Comparison of ENCODE assay signal across 8 mouse cellular contexts in genomic region chr10:21882184-21883081, GRCm38 (mm10). TPM values are rescaled to one million over a fixed set of nuclear protein-coding genes. Genes with fewer than 3 reads are reported as not detected.
DNase-seq lines count a peak whose midpoint lies in the region; ATAC-seq and TF ChIP-seq lines count a peak whose summit lies in the region.

TSS of gene Sgk1 (plus strand) at chr10:21882184.

- in situ Hi-C loops in ES-E14 (cut with MboI; ENCODE audit: low sequenced_read_pairs in 2 of 2, unreplicated experiment in 2 of 2) = no loop called here

- H3K36me3 ChIP-seq in ES-E14 (ENCODE audit: control insufficient read depth, insufficient read depth, low read length, poor library complexity, severe bottlenecking) = no peaks in the 10 kb centered on the region
- H3K36me3 ChIP-seq in embryonic facial prominence, embryonic 11.5 days (replicated peaks; ENCODE audit: control insufficient read depth, insufficient read depth, low read depth, low read length) = no peaks in the 10 kb centered on the region
- no peaks in the 10 kb centered on the region for H3K36me3 ChIP-seq in heart, embryonic 10.5 days
- H3K36me3 ChIP-seq in lung, embryonic 16.5 days (ENCODE audit: control insufficient read depth, insufficient read depth, low read length) = no peaks in the 10 kb centered on the region

- WGBS in embryonic facial prominence, embryonic 11.5 days = under 1% methylated on average over 36 of the region's 36 CpGs
- 2% methylated on average over 36 of the region's 36 CpGs for WGBS in heart, embryonic 10.5 days
- 14% methylated on average over 36 of the region's 36 CpGs for WGBS in large intestine, adult 2 months
- WGBS in lung, embryonic 16.5 days = 3% methylated on average over 36 of the region's 36 CpGs

- no peaks in the 10 kb centered on the region for H3K27me3 ChIP-seq in embryonic facial prominence, embryonic 11.5 days (ENCODE audit: control insufficient read depth, insufficient read depth, low read length)
- H3K27me3 ChIP-seq in heart, embryonic 10.5 days (ENCODE audit: insufficient read depth, poor library complexity, severe bottlenecking) = peaks cover 23% of the 10 kb centered on the region
- peaks cover 13% of the 10 kb centered on the region for H3K27me3 ChIP-seq in lung, embryonic 16.5 days (ENCODE audit: control insufficient read depth, insufficient read depth, low read depth, low read length)

- H3K4me1 ChIP-seq in ES-E14 (ENCODE audit: control insufficient read depth in 2 of 2, insufficient read depth in 2 of 2, low read length in 2 of 2, poor library complexity in 1 of 2) = peaks cover 0 to 6% of the 10 kb centered on the region in 2 experiments; a peak in 1 of 4 replicates
- H3K4me1 ChIP-seq in embryonic facial prominence, embryonic 11.5 days (ENCODE audit: control insufficient read depth, insufficient read depth, low read length) = no peaks in the 10 kb centered on the region; the same call in 1 of the 2 replicates
- peaks cover 16% of the 10 kb centered on the region for H3K4me1 ChIP-seq in heart, embryonic 10.5 days
- H3K4me1 ChIP-seq in lung, embryonic 16.5 days (replicated peaks; ENCODE audit: control insufficient read depth, insufficient read depth, low read length) = peaks cover 10% of the 10 kb centered on the region

- H3K4me2 ChIP-seq in embryonic facial prominence, embryonic 11.5 days (ENCODE audit: low read depth, low read length) = peak within 1 kb of the TSS; percentile 69
- peak within 1 kb of the TSS; percentile 74 for H3K4me2 ChIP-seq in lung, embryonic 16.5 days (ENCODE audit: low read depth, low read length)

- no peak within 1 kb of the TSS for H3K27ac ChIP-seq in ES-E14 (ENCODE audit: insufficient read depth, low read depth, low read length, poor library complexity, severe bottlenecking)
- peak within 1 kb of the TSS; percentile 42 for H3K27ac ChIP-seq in embryonic facial prominence, embryonic 11.5 days (replicated peaks; ENCODE audit: low read depth, low read length)
- H3K27ac ChIP-seq in heart, embryonic 10.5 days = 0 out of 2 replicates have a peak within 1 kb of the TSS, but pooled peaks have one; percentile 59
- no peak within 1 kb of the TSS for H3K27ac ChIP-seq in lung, embryonic 16.5 days (ENCODE audit: low read length)

- ATAC-seq in embryonic facial prominence, embryonic 11.5 days (replicated peaks; ENCODE audit: insufficient number of reproducible peaks, low FRiP score, low TSS enrichment, low read depth) = peak; percentile 77
- ATAC-seq in lung, embryonic 16.5 days (ENCODE audit: low read depth) = no peak

- peak within 1 kb of the TSS; percentile 52 to 57 for H3K4me3 ChIP-seq in ES-E14 (ENCODE audit: insufficient read depth in 1 of 2, low read depth in 1 of 2, low read length in 2 of 2, poor library complexity in 1 of 2, severe bottlenecking in 1 of 2)
- H3K4me3 ChIP-seq in embryonic facial prominence, embryonic 11.5 days (ENCODE audit: low read depth, low read length) = peak within 1 kb of the TSS; percentile 39
- peak within 1 kb of the TSS; percentile 61 for H3K4me3 ChIP-seq in heart, embryonic 10.5 days
- peak within 1 kb of the TSS; percentile 47 for H3K4me3 ChIP-seq in lung, embryonic 16.5 days (ENCODE audit: low read length)

- DNase-seq in ES-E14 (ENCODE audit: low read depth, low spot score) = no peak
- DNase-seq in adrenal gland, postnatal 10 days = peak; percentile 43
- DNase-seq in embryonic facial prominence, embryonic 11.5 days (ENCODE audit: low spot score) = peak; percentile 50
- no peak for DNase-seq in heart, embryonic 10.5 days (ENCODE audit: low spot score)
- no peak for DNase-seq in large intestine, adult 2 months (ENCODE audit: low read depth, low spot score)
- peak; percentile 66 to 68 for DNase-seq in right cerebral cortex, adult 2 months (ENCODE audit: low spot score in 2 of 2)
- DNase-seq in spleen, adult 12 weeks (ENCODE audit: low spot score) = no peak

- peak within 1 kb of the TSS; percentile 10 for H3K9ac ChIP-seq in ES-E14 (ENCODE audit: insufficient read depth, low read depth, low read length, poor library complexity, severe bottlenecking)
- peak within 1 kb of the TSS; percentile 57 for H3K9ac ChIP-seq in embryonic facial prominence, embryonic 11.5 days (replicated peaks; ENCODE audit: low read length)
- peak within 1 kb of the TSS; percentile 44; the same call in 1 of the 2 replicates for H3K9ac ChIP-seq in lung, embryonic 16.5 days (ENCODE audit: low read length)

- H3K9me3 ChIP-seq in ES-E14 (ENCODE audit: control insufficient read depth, insufficient read depth, low read depth, low read length) = no peaks in the 10 kb centered on the region
- no peaks in the 10 kb centered on the region for H3K9me3 ChIP-seq in embryonic facial prominence, embryonic 11.5 days (replicated peaks; ENCODE audit: control insufficient read depth, low read length)
- H3K9me3 ChIP-seq in heart, embryonic 10.5 days = no peaks in the 10 kb centered on the region
- H3K9me3 ChIP-seq in lung, embryonic 16.5 days (ENCODE audit: control insufficient read depth, low read length) = no peaks in the 10 kb centered on the region

TF ChIP-seq in ES-E14, 5 proteins besides CTCF, POLR2A, EP300 and RAD21:
- TF ChIP-seq HCFC1 (IDR thresholded peaks at IDR 0.05; ENCODE audit: borderline replicate concordance, insufficient read depth, low read length) = no peak
- no peak for TF ChIP-seq ZC3H11A (IDR thresholded peaks at IDR 0.05; ENCODE audit: borderline replicate concordance, low read depth, low read length)
- TF ChIP-seq MAFK (IDR thresholded peaks at IDR 0.05; ENCODE audit: insufficient read depth, low read depth, low read length) = no peak
- TF ChIP-seq CHD2 (IDR thresholded peaks at IDR 0.05; ENCODE audit: low read depth, low read length) = no peak
- no peak for TF ChIP-seq ZNF384 (IDR thresholded peaks at IDR 0.05; ENCODE audit: low read depth, low read length)

RNA-seq across cellular contexts. Expression of gene Sgk1, which starts in this region (rescaled TPM):
- 217 and 263 TPM in 2 replicates for total RNA-seq in ES-E14 (2012; rRNA removed)
- 100 to 1,000 TPM in 1 of 2 experiments, 10 to 100 TPM in 1; 95.0 to 204 TPM for total RNA-seq in adrenal gland, postnatal 10 days (2021)
- polyA plus RNA-seq in embryonic facial prominence, embryonic 11.5 days (2014; fragmentation: Nextera tagmentation; extraction: Ambion mirVana) = 40.2 and 42.9 TPM in 2 replicates
- 20.5 and 22.8 TPM in 2 replicates for polyA plus RNA-seq in heart, embryonic 10.5 days (2016; fragmentation: Nextera tagmentation; extraction: Ambion mirVana)
- 31.4 and 126 TPM in 2 replicates for polyA plus RNA-seq in large intestine, adult 2 months (2012; rRNA removed)
- 56.6 and 71.0 TPM in 2 replicates for polyA plus RNA-seq in lung, embryonic 16.5 days (2015; fragmentation: Nextera tagmentation; extraction: Ambion mirVana)

Comparison
In these comparisons a context has a peak if more than half of its experiments do, and no peak if none do; other contexts are left out.
1. DNase-seq: peak in adrenal gland, postnatal 10 days (single experiment), embryonic facial prominence, embryonic 11.5 days (single experiment) and right cerebral cortex, adult 2 months (2 of 2); none in ES-E14 (single experiment), heart, embryonic 10.5 days (single experiment), large intestine, adult 2 months (single experiment) and spleen, adult 12 weeks (single experiment).
2. H3K27ac ChIP-seq: peak in embryonic facial prominence, embryonic 11.5 days (single experiment) and heart, embryonic 10.5 days (single experiment); none in ES-E14 (single experiment) and lung, embryonic 16.5 days (single experiment).
3. Peak in every context shown above with its lines, with median percentiles within 50 percentile points of each other: H3K4me3 ChIP-seq and H3K9ac ChIP-seq.